Mouse (Mus musculus) hindbrain, embryonic 12.5 days (tissue): ENCODE measurements around the gene Cdh23. TPM values are rescaled to one million over a fixed set of nuclear protein-coding genes. Genes with fewer than 3 reads are reported as not detected.

Experiments used
- ATAC-seq: fragments of 200-750 bp; cut with Nextera tagmentation; 2 replicates; pipeline ENCODE4 v1.8.0; 2017; ENCODE audit warnings: moderate TSS enrichment; ENCODE audit not compliant: low FRiP score
- H3K27ac ChIP-seq: fragments of 300-500 bp; sonication (generic); 2 replicates; pipeline ENCODE4 v1.5.1; 2016; ENCODE audit warnings: mild to moderate bottlenecking
- H3K27me3 ChIP-seq: fragments of 300-500 bp; sonication (generic); 2 replicates; pipeline ENCODE4 v1.6.1; 2016; ENCODE audit warnings: mild to moderate bottlenecking
- H3K36me3 ChIP-seq: fragments of 300-500 bp; sonication (generic); 2 replicates; pipeline ENCODE4 v1.6.1; 2016; ENCODE audit warnings: mild to moderate bottlenecking
- H3K4me1 ChIP-seq: fragments of 300-500 bp; sonication (generic); 2 replicates; pipeline ENCODE4 v1.6.1; 2016
- H3K4me2 ChIP-seq: fragments of 300-500 bp; sonication (generic); replicated peaks from 2 replicates; pipeline ENCODE4 v1.6.1; 2016; ENCODE audit warnings: mild to moderate bottlenecking
- H3K4me3 ChIP-seq: fragments of 300-500 bp; sonication (generic); 2 replicates; pipeline ENCODE4 v1.5.1; 2016; ENCODE audit warnings: mild to moderate bottlenecking
- H3K9ac ChIP-seq: fragments of 300-500 bp; sonication (generic); 2 replicates; pipeline ENCODE4 v1.6.1; 2016; ENCODE audit warnings: mild to moderate bottlenecking, moderate library complexity
- H3K9me3 ChIP-seq: fragments of 300-500 bp; sonication (generic); replicated peaks from 2 replicates; pipeline ENCODE4 v1.6.1; 2016; ENCODE audit warnings: mild to moderate bottlenecking
- WGBS: fragments of 180-500 bp; shearing (Covaris S2); methylation state at CpG from one replicate; pipeline ENCODE4 v1.1.7; 2016; 5-methylcytosine and 5-hydroxymethylcytosine counted together
- polyA plus RNA-seq: library from polyadenylated mRNA; unstranded; fragments of >200 nt; fragmentation: Nextera tagmentation; extraction: Ambion mirVana; gene quantifications from 2 replicates; pipeline ENCODE4 v1.2.1, GENCODE M21; 2016

Cdh23 gene
- polyA plus RNA-seq, 1 experiment from 2014 or later = 0.19 TPM

GRCm38 (mm10) chr10:60495070-60495469, 201.2 kb downstream of the Cdh23 start:
- Histone ChIP-seq H3K4me3 (no peak overlapping the region), H3K4me2 (no peak overlapping the region), H3K27ac (no peak overlapping the region), H3K9me3 (0 out of 2 replicates have a peak, but pooled peaks cover 7% of the 10 kb centered on the region), H3K27me3 (peaks cover 8% of the 10 kb centered on the region; the same call in 1 of the 2 replicates), H3K36me3 (no peaks in the 10 kb centered on the region), H3K9ac (no peak overlapping the region), H3K4me1 (peaks cover 12% of the 10 kb centered on the region)
- ATAC-seq = 0 out of 2 replicates have a peak, but pooled peaks have one; percentile 38
- WGBS = 13% methylated on average over 6 of the region's 6 CpGs

GRCm38 (mm10) chr10:60491538-60491937, 204.8 kb downstream of the Cdh23 start:
- 51% methylated on average over 2 of the region's 2 CpGs for WGBS
- H3K9me3 ChIP-seq = 0 out of 2 replicates have a peak, but pooled peaks cover 7% of the 10 kb centered on the region
- no peak overlapping the region for H3K4me2 ChIP-seq
- no peaks in the 10 kb centered on the region for H3K36me3 ChIP-seq
- H3K27me3 ChIP-seq = peaks cover 6% of the 10 kb centered on the region; the same call in 1 of the 2 replicates
- no peak overlapping the region for H3K27ac ChIP-seq
- H3K9ac ChIP-seq = no peak overlapping the region
- H3K4me3 ChIP-seq = no peak overlapping the region
- ATAC-seq = no peak; the same call in 1 of the 2 replicates
- peaks cover 12% of the 10 kb centered on the region for H3K4me1 ChIP-seq

- Histone ChIP-seq H3K36me3 (no peaks in the 10 kb centered on the region), H3K4me1 (no peaks in the 10 kb centered on the region), H3K9ac (no peak overlapping the region), H3K9me3 (no peaks in the 10 kb centered on the region; the same call in 1 of the 2 replicates), H3K27ac (no peak overlapping the region), H3K4me2 (no peak overlapping the region), H3K27me3 (peaks cover 20% of the 10 kb centered on the region), H3K4me3 (no peak overlapping the region)
- no peak for ATAC-seq
- 93% methylated on average over 6 of the region's 6 CpGs for WGBS
Measured at GRCm38 (mm10) chr10:60481381-60481780, 214.9 kb downstream of the Cdh23 start.

- no peak for ATAC-seq
- H3K36me3 ChIP-seq = no peaks in the 10 kb centered on the region
- no peak overlapping the region for H3K4me2 ChIP-seq
- no peaks in the 10 kb centered on the region for H3K9me3 ChIP-seq
- H3K27me3 ChIP-seq = peaks cover 69% of the 10 kb centered on the region
- 79% methylated on average over 5 of the region's 5 CpGs for WGBS
- H3K9ac ChIP-seq = no peak overlapping the region
- no peak overlapping the region for H3K27ac ChIP-seq
- H3K4me3 ChIP-seq = no peak overlapping the region
- peaks cover 12% of the 10 kb centered on the region for H3K4me1 ChIP-seq
Measured at GRCm38 (mm10) chr10:60474549-60474948, 221.7 kb downstream of the Cdh23 start.

GRCm38 (mm10) chr10:60473782-60474322, 222.4 kb downstream of the Cdh23 start:
- ATAC-seq = peak; percentile 35; the same call in 1 of the 2 replicates
- H3K36me3 ChIP-seq = no peaks in the 10 kb centered on the region
- H3K4me3 ChIP-seq = no peak overlapping the region
- no peak overlapping the region for H3K27ac ChIP-seq
- H3K4me1 ChIP-seq = peaks cover 12% of the 10 kb centered on the region
- H3K27me3 ChIP-seq = peaks cover 69% of the 10 kb centered on the region
- no peaks in the 10 kb centered on the region for H3K9me3 ChIP-seq
- 32% methylated on average over 9 of the region's 9 CpGs for WGBS
- H3K4me2 ChIP-seq = no peak overlapping the region
- H3K9ac ChIP-seq = no peak overlapping the region

GRCm38 (mm10) chr10:60467752-60468151, 228.5 kb downstream of the Cdh23 start:
- Histone ChIP-seq H3K27me3 (peaks cover 27% of the 10 kb centered on the region), H3K27ac (no peak overlapping the region), H3K4me1 (peaks cover 3% of the 10 kb centered on the region; the same call in 1 of the 2 replicates), H3K36me3 (no peaks in the 10 kb centered on the region), H3K9me3 (no peaks in the 10 kb centered on the region), H3K4me3 (no peak overlapping the region), H3K4me2 (no peak overlapping the region), H3K9ac (no peak overlapping the region)
- WGBS = 24% methylated on average over 4 of the region's 4 CpGs
- ATAC-seq = no peak

GRCm38 (mm10) chr10:60463953-60464647, 232.2 kb downstream of the Cdh23 start:
- H3K9me3 ChIP-seq = no peaks in the 10 kb centered on the region
- ATAC-seq = no peak
- H3K4me1 ChIP-seq = peaks cover 6% of the 10 kb centered on the region
- H3K27me3 ChIP-seq = peaks cover 4% of the 10 kb centered on the region; the same call in 1 of the 2 replicates
- no peak overlapping the region for H3K27ac ChIP-seq
- no peak overlapping the region for H3K9ac ChIP-seq
- WGBS = 71% methylated on average over 13 of the region's 13 CpGs
- H3K4me3 ChIP-seq = no peak overlapping the region
- no peaks in the 10 kb centered on the region for H3K36me3 ChIP-seq
- no peak overlapping the region for H3K4me2 ChIP-seq

GRCm38 (mm10) chr10:60456662-60457397, 239.5 kb downstream of the Cdh23 start:
- Histone ChIP-seq H3K27me3 (no peaks in the 10 kb centered on the region), H3K9ac (no peak overlapping the region), H3K27ac (peak overlapping the region; percentile 8), H3K9me3 (no peaks in the 10 kb centered on the region), H3K36me3 (no peaks in the 10 kb centered on the region), H3K4me1 (peaks cover 10% of the 10 kb centered on the region), H3K4me3 (no peak overlapping the region), H3K4me2 (no peak overlapping the region)
- peak; percentile 58 for ATAC-seq
- WGBS = 8% methylated on average over 8 of the region's 8 CpGs

- no peak overlapping the region for H3K27ac ChIP-seq
- H3K36me3 ChIP-seq = no peaks in the 10 kb centered on the region
- no peaks in the 10 kb centered on the region for H3K27me3 ChIP-seq
- H3K9me3 ChIP-seq = no peaks in the 10 kb centered on the region
- WGBS = 85% methylated on average over 8 of the region's 8 CpGs
- peaks cover 10% of the 10 kb centered on the region for H3K4me1 ChIP-seq
- no peak overlapping the region for H3K9ac ChIP-seq
- H3K4me3 ChIP-seq = no peak overlapping the region
- no peak overlapping the region for H3K4me2 ChIP-seq
- no peak for ATAC-seq
Measured at GRCm38 (mm10) chr10:60455193-60455592, 241.1 kb downstream of the Cdh23 start.

GRCm38 (mm10) chr10:60447186-60447585, 249.1 kb downstream of the Cdh23 start:
- H3K36me3 ChIP-seq = no peaks in the 10 kb centered on the region
- H3K27me3 ChIP-seq = peaks cover 8% of the 10 kb centered on the region; the same call in 1 of the 2 replicates
- H3K27ac ChIP-seq = no peak overlapping the region
- H3K4me1 ChIP-seq = peaks cover 7% of the 10 kb centered on the region
- ATAC-seq = no peak
- 65% methylated on average over 12 of the region's 12 CpGs for WGBS
- H3K9me3 ChIP-seq = no peaks in the 10 kb centered on the region
- no peak overlapping the region for H3K4me2 ChIP-seq
- no peak overlapping the region for H3K9ac ChIP-seq
- H3K4me3 ChIP-seq = no peak overlapping the region

GRCm38 (mm10) chr10:60445031-60445593, 251.2 kb downstream of the Cdh23 start:
- H3K9ac ChIP-seq = no peak overlapping the region
- H3K4me3 ChIP-seq = no peak overlapping the region
- H3K27ac ChIP-seq = no peak overlapping the region
- H3K27me3 ChIP-seq = peaks cover 8% of the 10 kb centered on the region; the same call in 1 of the 2 replicates
- peaks cover 7% of the 10 kb centered on the region for H3K4me1 ChIP-seq
- no peaks in the 10 kb centered on the region for H3K36me3 ChIP-seq
- H3K9me3 ChIP-seq = no peaks in the 10 kb centered on the region
- H3K4me2 ChIP-seq = no peak overlapping the region
- 66% methylated on average over 8 of the region's 8 CpGs for WGBS
- ATAC-seq = no peak

GRCm38 (mm10) chr10:60443078-60443477, 253.2 kb downstream of the Cdh23 start:
- Histone ChIP-seq H3K9ac (no peak overlapping the region), H3K9me3 (no peaks in the 10 kb centered on the region), H3K27ac (no peak overlapping the region), H3K4me2 (no peak overlapping the region), H3K4me1 (peaks cover 7% of the 10 kb centered on the region), H3K36me3 (no peaks in the 10 kb centered on the region), H3K27me3 (peaks cover 2% of the 10 kb centered on the region; the same call in 1 of the 2 replicates), H3K4me3 (no peak overlapping the region)
- ATAC-seq = no peak
- 5% methylated on average over 2 of the region's 2 CpGs for WGBS
